Mouse (Mus musculus) stomach, postnatal 0 days (tissue): ENCODE data around the gene Rbks.

Experiments used
- CTCF ChIP-seq: IDR thresholded peaks from 2 replicates; pipeline ENCODE4 v1.5.1; 2016; ENCODE audit warnings: antibody characterized with exemption, low read depth, mild to moderate bottlenecking, moderate library complexity
- EP300 ChIP-seq: optimal IDR thresholded peaks from 2 replicates; pipeline ENCODE3; 2016; ENCODE audit warnings: antibody characterized with exemption

- TF ChIP-seq CTCF (no peak), EP300 (no peak)
Measured at GRCm38 (mm10) chr5:31642300-31642699, 55.1 kb downstream of the Rbks start.
